Mouse (Mus musculus) c-Kit-negative CD71-positive TER-119-positive erythroid progenitor cells, embryonic 14.5 days (primary cell): ENCODE measurements at regions not wholly inside any gene's neighbourhood (a gene's known extent, or its start where the extent isn't known, plus 50 kb on each side); places are given as distances from the start of the nearest gene placed in this dataset.

Experiments used
- DNase-seq: peaks from one replicate; pipeline ENCODE4 v3.0.0-alpha.2; 2013; ENCODE audit warnings: low read depth, low spot score

DNA sequence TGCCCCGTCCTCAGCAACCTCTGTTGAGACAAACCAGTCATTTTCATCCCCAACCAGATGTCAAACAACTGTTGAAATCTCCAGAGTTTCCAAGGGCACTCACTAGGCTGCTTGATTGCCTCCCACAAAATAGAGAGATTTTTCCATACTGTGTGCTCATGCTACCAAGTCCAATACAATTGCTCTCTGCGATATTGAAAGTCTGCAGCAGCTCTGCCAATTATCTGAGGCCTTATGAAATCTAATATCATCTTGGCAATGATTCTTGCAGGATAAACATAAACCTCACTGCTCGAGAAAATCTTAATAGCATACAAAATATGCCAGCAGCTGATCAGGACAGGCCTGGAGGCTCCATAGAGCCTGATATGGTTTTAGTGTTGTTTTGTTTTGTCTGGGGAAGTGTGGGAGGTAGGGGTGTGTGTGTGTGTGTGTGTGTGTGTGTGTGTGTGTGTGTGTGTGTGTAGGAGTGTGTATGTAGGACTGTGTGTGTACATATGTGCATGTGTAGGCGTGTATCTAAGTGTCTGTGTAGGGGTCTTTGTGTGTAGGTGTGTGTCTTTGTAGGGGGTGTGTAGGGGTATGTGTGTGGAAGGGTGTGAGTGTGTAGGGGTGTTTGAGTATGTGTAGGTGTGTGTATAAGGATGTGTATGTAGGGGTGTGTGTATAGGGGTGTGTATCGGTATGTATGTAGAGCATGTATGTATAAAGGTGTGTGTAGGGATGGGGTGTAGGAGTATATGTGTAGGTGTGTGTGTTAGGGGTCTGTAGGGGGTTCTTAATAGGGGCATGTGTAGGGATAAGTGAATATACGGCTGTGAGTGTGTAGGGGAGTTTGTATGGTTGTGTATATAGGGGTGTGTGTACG lies 398.1 kb downstream of the Pdcd6ip start:
- DNase-seq: no peak

GRCm38 (mm10) chr9:113305761-113306160 lies 402.3 kb downstream of the Pdcd6ip start:
- no peak for DNase-seq

DNA sequence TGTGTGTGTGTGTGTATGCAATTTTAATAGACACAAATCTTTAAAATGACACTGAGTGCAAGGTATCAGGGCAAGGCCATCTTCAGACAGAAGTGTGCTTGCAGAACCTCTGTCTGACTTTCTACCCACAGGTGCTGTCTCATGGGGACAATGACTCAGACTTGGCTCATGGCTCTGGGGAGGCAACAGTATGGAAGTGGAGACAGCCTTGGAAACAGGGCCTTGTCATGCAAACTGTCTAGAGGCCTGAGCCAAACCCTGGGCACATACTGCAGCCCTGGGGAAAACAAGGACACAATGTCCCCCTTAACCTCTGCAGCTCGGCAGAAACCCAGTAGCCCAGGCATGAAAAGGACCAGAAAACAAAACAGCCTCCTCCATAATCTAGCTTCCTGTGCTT lies 405.6 kb downstream of the Pdcd6ip start:
- DNase-seq: no peak

- no peak for DNase-seq
Measured at GRCm38 (mm10) chr9:113300846-113301245, 407.2 kb downstream of the Pdcd6ip start.

GRCm38 (mm10) chr9:113299900-113300299 lies 408.2 kb downstream of the Pdcd6ip start:
- no peak for DNase-seq

GRCm38 (mm10) chr9:113295850-113296467 lies 412.1 kb downstream of the Pdcd6ip start:
- no peak for DNase-seq

- DNase-seq: no peak
Measured at GRCm38 (mm10) chr9:113287397-113287796, 420.7 kb downstream of the Pdcd6ip start.

GRCm38 (mm10) chr9:113283244-113283643 lies 424.8 kb downstream of the Pdcd6ip start:
- DNase-seq: no peak

DNA sequence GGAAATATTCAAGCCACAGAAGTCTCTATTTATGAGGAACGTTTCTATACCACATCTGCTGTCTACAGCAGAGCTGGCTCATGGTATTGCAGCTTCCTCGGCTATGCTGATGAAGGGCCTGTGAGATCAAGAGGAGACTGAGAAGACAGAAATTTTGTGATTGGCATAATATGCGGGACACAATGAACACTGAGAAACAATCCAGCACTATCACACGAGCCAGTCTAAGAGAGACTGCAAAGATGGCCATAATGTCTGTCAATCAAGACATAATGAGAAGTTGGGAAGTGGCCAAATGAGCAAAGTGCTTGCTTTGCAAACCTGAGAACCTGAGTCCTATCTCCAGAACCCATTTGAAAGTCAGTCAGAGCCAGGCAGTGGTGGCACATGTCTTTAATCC lies 437.5 kb downstream of the Pdcd6ip start:
- no peak for DNase-seq

- DNase-seq: no peak
Measured at GRCm38 (mm10) chr9:113267696-113268095, 440.4 kb downstream of the Pdcd6ip start.

GRCm38 (mm10) chr9:113263636-113264035 lies 444.4 kb downstream of the Pdcd6ip start:
- no peak for DNase-seq

- DNase-seq: no peak
Measured at GRCm38 (mm10) chr9:113260296-113260695, 447.8 kb downstream of the Pdcd6ip start.

DNA sequence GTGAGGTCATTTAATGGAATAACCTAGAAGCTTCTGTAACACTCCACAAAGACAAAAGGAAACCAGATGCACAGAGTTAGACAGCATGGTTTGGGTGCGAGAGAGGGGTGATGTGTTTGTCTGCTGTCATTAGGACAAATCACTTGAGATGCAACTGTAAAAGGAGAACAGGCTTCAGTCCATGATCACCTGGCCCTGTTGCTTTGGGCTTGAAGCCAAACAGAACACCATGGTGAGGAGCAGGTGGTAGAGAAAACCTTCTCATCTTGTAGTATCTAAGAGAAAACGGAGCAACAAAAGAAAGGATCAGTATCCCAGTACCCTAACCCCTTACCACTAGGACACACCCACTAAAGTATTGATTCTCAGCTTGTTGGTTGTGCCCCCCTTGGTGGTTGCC lies 449.5 kb downstream of the Pdcd6ip start:
- DNase-seq: no peak

DNA sequence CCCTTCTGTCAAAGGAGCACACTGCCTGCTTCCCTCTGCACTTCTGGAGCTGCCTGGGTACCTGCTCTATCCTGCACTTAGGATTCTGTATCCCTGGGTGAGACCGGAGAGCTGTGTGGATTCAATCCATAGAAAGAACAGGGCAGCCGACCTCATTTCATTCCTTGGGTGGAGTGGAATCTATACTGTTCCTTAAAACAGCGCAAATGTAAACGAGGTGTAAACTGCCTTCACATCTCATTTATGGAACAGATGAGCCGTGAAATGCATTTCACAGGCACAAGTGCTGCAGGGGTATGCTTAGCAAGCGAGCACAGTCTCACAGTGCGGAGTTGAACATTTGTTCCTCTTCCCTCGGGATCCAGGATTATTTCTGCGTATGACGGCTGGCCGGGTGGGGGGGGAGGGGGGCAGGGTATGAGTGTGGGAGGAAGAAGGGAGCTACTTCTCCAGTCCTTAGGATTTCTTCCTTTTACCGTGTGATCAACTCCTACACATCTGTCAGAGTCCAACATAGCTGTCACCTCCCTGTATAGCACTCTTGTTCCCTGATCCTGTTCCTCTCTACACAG lies 459.3 kb downstream of the Pdcd6ip start:
- no peak for DNase-seq

DNA sequence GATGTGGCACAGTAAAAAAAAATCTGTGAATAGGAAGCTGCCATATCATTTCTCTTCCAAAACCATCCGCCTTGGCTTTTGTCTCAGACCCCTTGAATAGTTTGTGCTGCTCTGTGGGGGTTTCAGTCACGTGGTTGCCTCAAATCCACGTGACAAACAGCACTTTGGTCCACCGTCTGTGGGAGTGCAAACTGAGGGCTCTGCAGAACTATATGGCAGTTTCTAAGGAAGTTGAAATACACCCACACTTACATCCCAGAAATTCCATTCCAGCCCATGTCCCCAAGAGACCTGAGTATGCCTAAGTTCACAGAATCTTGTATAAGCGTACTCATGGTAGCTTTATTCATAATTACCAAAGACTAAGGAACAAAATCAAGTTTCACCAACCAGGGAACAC lies 460.1 kb downstream of the Pdcd6ip start:
- DNase-seq: no peak

GRCm38 (mm10) chr9:113243870-113244269 lies 464.2 kb downstream of the Pdcd6ip start:
- DNase-seq: no peak

GRCm38 (mm10) chr9:113233370-113233769 lies 474.7 kb downstream of the Pdcd6ip start:
- DNase-seq: no peak

DNA sequence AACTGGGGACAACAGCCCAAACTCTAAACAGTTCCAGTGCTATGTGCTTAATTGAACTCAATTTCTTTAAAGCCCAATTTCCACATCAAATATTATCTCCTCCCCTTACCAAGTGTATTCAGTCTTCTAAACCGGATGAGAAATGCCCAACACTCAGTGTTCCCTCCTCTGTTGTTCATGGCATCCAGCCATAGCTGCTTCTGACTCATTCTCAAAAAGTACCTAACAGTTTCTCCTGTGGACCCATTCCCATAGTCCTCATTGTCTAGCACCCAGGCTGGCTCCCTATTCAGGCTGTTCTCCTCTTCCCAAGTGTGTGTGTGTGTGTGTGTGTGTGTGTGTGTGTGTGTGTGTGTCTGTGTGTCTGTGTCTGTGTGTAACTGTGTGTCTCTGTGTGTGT lies 478.7 kb downstream of the Pdcd6ip start:
- no peak for DNase-seq

GRCm38 (mm10) chr9:113213930-113214329 lies 494.1 kb downstream of the Pdcd6ip start:
- DNase-seq: no peak

- no peak for DNase-seq
Measured at GRCm38 (mm10) chr9:113212389-113212788, 495.7 kb downstream of the Pdcd6ip start.

DNA sequence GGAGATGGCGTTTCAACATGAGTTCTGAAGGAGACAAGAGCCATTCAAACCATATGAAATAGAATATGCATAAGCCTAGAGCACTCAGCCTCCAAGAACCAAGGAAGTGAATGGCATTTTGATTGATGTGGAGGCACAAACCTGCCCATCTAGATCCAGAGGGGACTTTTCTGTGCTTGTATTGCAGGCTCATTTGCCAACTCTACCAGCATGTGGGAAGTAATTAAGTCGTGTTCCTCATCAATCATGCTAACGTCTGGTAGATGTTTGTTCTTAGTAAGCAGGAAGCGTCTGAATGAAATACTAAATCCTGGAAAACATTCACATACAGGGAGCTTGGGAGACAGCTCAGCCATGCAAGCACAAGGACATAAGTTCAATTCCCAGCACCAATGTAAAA lies 499.9 kb downstream of the Pdcd6ip start:
- no peak for DNase-seq

GRCm38 (mm10) chr9:113199241-113199640 lies 508.8 kb downstream of the Pdcd6ip start:
- DNase-seq: no peak

GRCm38 (mm10) chr9:113195556-113195955 lies 512.5 kb downstream of the Pdcd6ip start:
- DNase-seq: no peak
